Mouse (Mus musculus) intestine, embryonic 14.5 days (tissue): ENCODE measurements at regions not wholly inside any gene's neighbourhood (a gene's known extent, or its start where the extent isn't known, plus 50 kb on each side); places are given as distances from the start of the nearest gene placed in this dataset.
A peak's percentile ranks its signal among the peaks of the same experiment; 100 is the strongest.

Experiments used
- ATAC-seq: fragments of 200-750 bp; cut with Nextera tagmentation; replicated peaks from 2 replicates; pipeline ENCODE4 v1.8.0; 2017; ENCODE audit warnings: low read depth, moderate number of reproducible peaks, moderate TSS enrichment, moderate library complexity; ENCODE audit not compliant: low FRiP score, low TSS enrichment
- DNase-seq: peaks from one replicate; pipeline ENCODE4 v3.0.0-alpha.2; 2018; ENCODE audit warnings: low spot score
- H3K27ac ChIP-seq: fragments of 300-500 bp; sonication (generic); 2 replicates; pipeline ENCODE4 v1.5.1; 2014; ENCODE audit warnings: low read depth, mild to moderate bottlenecking, control low read depth
- H3K27me3 ChIP-seq: fragments of 300-500 bp; sonication (generic); replicated peaks from 2 replicates; pipeline ENCODE4 v1.6.1; 2014; ENCODE audit warnings: low read length, control low read depth; ENCODE audit not compliant: control insufficient read depth, insufficient read depth
- H3K36me3 ChIP-seq: fragments of 300-500 bp; sonication (generic); 2 replicates; pipeline ENCODE4 v1.6.1; 2014; ENCODE audit warnings: low read length, control low read depth; ENCODE audit not compliant: control insufficient read depth, insufficient read depth
- H3K4me1 ChIP-seq: fragments of 300-500 bp; sonication (generic); replicated peaks from 2 replicates; pipeline ENCODE4 v1.6.1; 2014; ENCODE audit warnings: low read length, control low read depth, mixed read lengths; ENCODE audit not compliant: control insufficient read depth, insufficient read depth
- H3K4me2 ChIP-seq: fragments of 300-500 bp; sonication (generic); 2 replicates; pipeline ENCODE4 v1.6.1; 2014; ENCODE audit warnings: low read length
- H3K4me3 ChIP-seq: fragments of 300-500 bp; sonication (generic); 2 replicates; pipeline ENCODE4 v1.5.1; 2014; ENCODE audit warnings: low read depth, low read length, control low read depth, mixed read lengths
- H3K9ac ChIP-seq: fragments of 300-500 bp; sonication (generic); 2 replicates; pipeline ENCODE4 v1.6.1; 2014; ENCODE audit warnings: mild to moderate bottlenecking, low read length
- H3K9me3 ChIP-seq: fragments of 300-500 bp; sonication (generic); 2 replicates; pipeline ENCODE4 v1.6.1; 2016; ENCODE audit warnings: low read length, control low read depth; ENCODE audit not compliant: control insufficient read depth
- WGBS: fragments of 180-500 bp; shearing (Covaris S2); extraction: QIAGEN DNeasy Blood & Tissue Kit; methylation state at CpG from one replicate; pipeline ENCODE4 v1.1.7; 2014; 5-methylcytosine and 5-hydroxymethylcytosine counted together

GRCm38 (mm10) chr3:105130228-105130627 is 63.6 kb downstream of the 4930564D02Rik start:
- no peak for DNase-seq
- peaks cover 7% of the 10 kb centered on the region; the same call in 1 of the 2 replicates for H3K4me1 ChIP-seq
- no peak overlapping the region for H3K9ac ChIP-seq
- H3K4me3 ChIP-seq = no peak overlapping the region
- H3K27me3 ChIP-seq = no peaks in the 10 kb centered on the region
- no peak overlapping the region for H3K4me2 ChIP-seq
- H3K36me3 ChIP-seq = no peaks in the 10 kb centered on the region
- 93% methylated on average over 4 of the region's 4 CpGs for WGBS
- no peak for ATAC-seq
- H3K27ac ChIP-seq = no peak overlapping the region
- H3K9me3 ChIP-seq = no peaks in the 10 kb centered on the region

- no peak overlapping the region for H3K9ac ChIP-seq
- H3K9me3 ChIP-seq = no peaks in the 10 kb centered on the region
- H3K36me3 ChIP-seq = no peaks in the 10 kb centered on the region
- no peak overlapping the region for H3K4me2 ChIP-seq
- DNase-seq (no peak), ATAC-seq (no peak)
- H3K4me1 ChIP-seq = peaks cover 7% of the 10 kb centered on the region; the same call in 1 of the 2 replicates
- 77% methylated on average over 6 of the region's 6 CpGs for WGBS
- no peak overlapping the region for H3K4me3 ChIP-seq
- no peak overlapping the region for H3K27ac ChIP-seq
- no peaks in the 10 kb centered on the region for H3K27me3 ChIP-seq
Measured at GRCm38 (mm10) chr3:105131053-105131452, 64.4 kb downstream of the 4930564D02Rik start.

DNA sequence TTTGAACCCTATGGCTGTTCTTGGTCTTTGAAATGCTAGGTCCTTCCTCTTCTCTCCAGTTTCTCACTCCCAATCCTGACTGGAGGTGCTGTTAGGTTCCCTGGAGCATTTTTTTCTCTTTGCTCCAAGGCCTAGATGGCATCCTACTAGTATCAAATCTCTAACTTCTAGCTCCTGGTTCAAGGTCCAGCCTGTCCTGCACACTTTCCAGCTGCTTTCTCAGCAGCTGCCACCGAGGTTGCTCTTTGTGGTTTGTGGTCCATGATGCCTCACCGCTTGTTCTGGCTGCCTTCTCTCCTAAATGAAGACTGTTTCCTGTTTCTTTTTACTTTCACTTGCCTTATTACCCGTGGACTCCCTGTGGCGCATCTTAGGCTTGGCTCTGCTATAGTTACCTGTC is 66.4 kb downstream of the 4930564D02Rik start:
- Histone ChIP-seq H3K36me3 (no peaks in the 10 kb centered on the region), H3K4me3 (no peak overlapping the region), H3K27me3 (no peaks in the 10 kb centered on the region), H3K4me1 (peaks cover 2% of the 10 kb centered on the region; the same call in 1 of the 2 replicates), H3K9ac (no peak overlapping the region), H3K4me2 (no peak overlapping the region), H3K27ac (no peak overlapping the region), H3K9me3 (no peaks in the 10 kb centered on the region)
- DNase-seq (no peak), ATAC-seq (no peak)
- 81% methylated on average over 4 of the region's 4 CpGs for WGBS

DNA sequence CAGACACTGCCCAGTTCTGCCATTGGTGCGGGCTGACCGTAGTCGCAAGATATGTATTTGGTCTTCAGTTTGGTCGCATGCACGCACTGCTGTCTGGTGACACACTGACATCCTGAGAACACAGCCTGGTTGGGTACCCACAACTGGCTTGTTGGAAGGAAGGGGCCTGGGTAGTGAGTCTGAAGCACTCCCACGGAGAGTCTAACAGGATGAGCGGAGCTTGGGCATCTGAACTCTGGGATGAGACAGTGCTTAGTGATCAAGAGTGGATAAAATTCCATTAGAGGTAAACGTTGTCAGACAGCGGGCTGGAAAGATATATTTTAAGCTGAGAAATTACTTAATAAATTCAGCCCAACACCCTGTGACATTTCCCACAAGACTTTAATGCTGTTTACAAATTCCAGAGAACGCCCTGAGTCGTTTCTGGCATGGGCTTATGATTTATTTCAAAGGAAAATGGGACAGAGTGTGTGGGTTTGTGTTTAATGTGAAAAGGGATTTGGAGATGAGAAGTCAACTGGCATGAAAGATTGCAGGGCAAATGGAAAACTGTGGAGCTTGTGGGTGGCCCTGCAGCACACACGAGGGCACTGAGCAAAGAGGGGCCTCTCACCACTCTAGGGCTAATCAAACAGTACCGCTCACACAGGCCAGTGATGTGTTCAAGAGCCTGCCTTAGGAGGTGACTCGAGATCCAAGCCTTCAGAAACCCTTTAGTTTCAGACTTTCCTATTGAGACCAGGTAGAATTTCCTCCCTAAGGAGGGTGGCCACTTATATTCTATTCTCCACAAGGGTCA is 74.7 kb downstream of the 4930564D02Rik start:
- Histone ChIP-seq H3K4me2 (no peak overlapping the region), H3K9me3 (no peaks in the 10 kb centered on the region), H3K9ac (no peak overlapping the region), H3K27me3 (no peaks in the 10 kb centered on the region), H3K36me3 (no peaks in the 10 kb centered on the region), H3K4me3 (no peak overlapping the region), H3K4me1 (peaks cover 4% of the 10 kb centered on the region), H3K27ac (peak overlapping the region; percentile 67)
- ATAC-seq = peak; percentile 60
- WGBS = 47% methylated on average over 14 of the region's 14 CpGs
- DNase-seq = no peak

DNA sequence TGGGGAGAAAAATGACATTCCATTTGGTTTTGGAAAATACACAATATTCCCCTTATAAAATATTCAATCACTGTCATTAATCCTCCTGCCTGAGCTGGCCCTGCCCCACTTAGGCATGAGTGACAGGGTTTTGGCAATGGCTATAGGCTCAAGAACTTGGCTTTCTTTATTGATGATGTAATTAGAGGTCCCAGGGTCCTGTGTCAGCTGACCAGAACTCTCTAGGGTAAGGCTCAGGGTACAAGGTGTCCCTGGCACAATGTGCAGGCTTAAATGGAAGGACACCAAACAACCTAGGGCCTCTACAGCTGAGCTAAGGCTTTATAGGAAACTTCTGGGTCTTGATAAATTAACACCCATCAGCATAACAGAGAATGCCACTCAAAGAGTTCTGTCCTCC is 76.0 kb downstream of the 4930564D02Rik start:
- Histone ChIP-seq H3K4me1 (peaks cover 4% of the 10 kb centered on the region), H3K27ac (no peak overlapping the region), H3K9me3 (no peaks in the 10 kb centered on the region), H3K36me3 (no peaks in the 10 kb centered on the region), H3K27me3 (no peaks in the 10 kb centered on the region), H3K4me3 (no peak overlapping the region), H3K4me2 (no peak overlapping the region), H3K9ac (no peak overlapping the region)
- ATAC-seq (no peak), DNase-seq (no peak)

DNA sequence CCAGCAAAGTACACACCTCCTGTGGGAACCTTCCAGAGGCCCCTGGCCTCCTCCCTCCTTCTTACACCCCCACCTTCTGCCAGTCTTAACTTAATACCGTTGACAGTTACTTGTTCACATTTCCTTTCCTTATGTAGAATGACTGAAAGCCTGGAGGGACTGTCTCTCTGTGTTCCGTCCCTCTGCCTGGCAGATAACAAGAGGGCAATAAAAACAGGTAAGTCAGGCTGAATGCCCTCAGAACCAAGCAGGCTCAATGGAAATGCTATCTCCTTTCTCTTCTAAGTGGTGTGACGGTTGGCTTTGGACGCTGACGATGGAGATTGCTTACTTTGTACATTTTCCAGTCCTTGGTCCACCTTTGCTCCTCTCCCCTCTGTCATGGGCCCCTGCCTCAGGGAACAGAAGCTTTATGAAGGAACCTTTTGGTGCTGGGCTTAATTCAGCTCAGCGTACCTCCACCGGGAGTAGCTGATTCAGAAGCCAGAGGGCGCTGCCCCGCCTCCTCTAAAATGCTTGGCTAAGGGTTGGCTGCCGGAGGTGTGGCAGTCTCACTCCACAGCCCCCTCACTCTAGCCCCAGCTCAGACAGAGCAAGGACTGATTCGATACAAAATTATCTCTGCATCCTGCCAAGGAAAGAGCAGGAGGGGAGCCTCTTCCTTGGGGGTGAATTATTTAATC is 85.0 kb downstream of the 4930564D02Rik start:
- Histone ChIP-seq H3K4me2 (no peak overlapping the region), H3K36me3 (no peaks in the 10 kb centered on the region), H3K27ac (peak overlapping the region; percentile 1; the same call in 1 of the 2 replicates), H3K27me3 (no peaks in the 10 kb centered on the region), H3K9me3 (no peaks in the 10 kb centered on the region), H3K4me1 (peaks cover 6% of the 10 kb centered on the region; the same call in 1 of the 2 replicates), H3K9ac (no peak overlapping the region), H3K4me3 (no peak overlapping the region)
- peak; percentile 78 for ATAC-seq
- DNase-seq = peak; percentile 70
- WGBS = 11% methylated on average over 11 of the region's 11 CpGs

- no peak for DNase-seq
- peaks cover 6% of the 10 kb centered on the region; the same call in 1 of the 2 replicates for H3K4me1 ChIP-seq
- no peak overlapping the region for H3K9ac ChIP-seq
- no peaks in the 10 kb centered on the region for H3K27me3 ChIP-seq
- H3K4me2 ChIP-seq = no peak overlapping the region
- 5% methylated on average over 1 of the region's 1 CpGs for WGBS
- no peak overlapping the region for H3K4me3 ChIP-seq
- ATAC-seq = no peak
- peak overlapping the region; percentile 41; the same call in 1 of the 2 replicates for H3K27ac ChIP-seq
- no peaks in the 10 kb centered on the region for H3K36me3 ChIP-seq
- H3K9me3 ChIP-seq = no peaks in the 10 kb centered on the region
Measured at GRCm38 (mm10) chr3:105152158-105152541, 85.5 kb downstream of the 4930564D02Rik start.

DNA sequence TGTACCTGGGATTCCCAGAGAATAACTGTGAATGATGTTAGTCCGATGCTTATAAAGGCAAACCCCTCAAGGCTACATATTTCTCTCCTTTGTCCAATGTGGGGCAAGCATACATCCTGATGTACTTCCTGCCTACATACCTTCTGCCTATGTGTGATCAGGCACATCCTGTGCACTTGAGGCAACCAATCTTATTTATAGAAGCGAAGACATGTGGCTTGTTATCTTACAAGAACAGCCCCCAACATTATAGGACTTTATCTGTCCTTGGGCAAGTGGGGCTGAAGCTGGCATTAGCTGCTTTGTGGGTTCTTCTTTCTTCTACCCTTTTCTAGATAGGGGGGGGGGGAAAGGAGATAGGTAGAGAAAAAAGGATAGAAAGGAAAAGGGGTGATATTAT is 91.7 kb downstream of the 4930564D02Rik start:
- Histone ChIP-seq H3K36me3 (no peaks in the 10 kb centered on the region), H3K4me3 (no peak overlapping the region), H3K4me2 (no peak overlapping the region), H3K9me3 (no peaks in the 10 kb centered on the region), H3K9ac (no peak overlapping the region), H3K4me1 (no peaks in the 10 kb centered on the region), H3K27me3 (no peaks in the 10 kb centered on the region), H3K27ac (no peak overlapping the region)
- ATAC-seq = no peak
- WGBS = 84% methylated on average over 2 of the region's 2 CpGs
- DNase-seq = no peak
